Mouse (Mus musculus): Measurements from ENCODE around the gene Zpbp2.
A peak's percentile ranks its signal among the peaks of the same experiment; 100 is the strongest.

Zpbp2 gene

DNA sequence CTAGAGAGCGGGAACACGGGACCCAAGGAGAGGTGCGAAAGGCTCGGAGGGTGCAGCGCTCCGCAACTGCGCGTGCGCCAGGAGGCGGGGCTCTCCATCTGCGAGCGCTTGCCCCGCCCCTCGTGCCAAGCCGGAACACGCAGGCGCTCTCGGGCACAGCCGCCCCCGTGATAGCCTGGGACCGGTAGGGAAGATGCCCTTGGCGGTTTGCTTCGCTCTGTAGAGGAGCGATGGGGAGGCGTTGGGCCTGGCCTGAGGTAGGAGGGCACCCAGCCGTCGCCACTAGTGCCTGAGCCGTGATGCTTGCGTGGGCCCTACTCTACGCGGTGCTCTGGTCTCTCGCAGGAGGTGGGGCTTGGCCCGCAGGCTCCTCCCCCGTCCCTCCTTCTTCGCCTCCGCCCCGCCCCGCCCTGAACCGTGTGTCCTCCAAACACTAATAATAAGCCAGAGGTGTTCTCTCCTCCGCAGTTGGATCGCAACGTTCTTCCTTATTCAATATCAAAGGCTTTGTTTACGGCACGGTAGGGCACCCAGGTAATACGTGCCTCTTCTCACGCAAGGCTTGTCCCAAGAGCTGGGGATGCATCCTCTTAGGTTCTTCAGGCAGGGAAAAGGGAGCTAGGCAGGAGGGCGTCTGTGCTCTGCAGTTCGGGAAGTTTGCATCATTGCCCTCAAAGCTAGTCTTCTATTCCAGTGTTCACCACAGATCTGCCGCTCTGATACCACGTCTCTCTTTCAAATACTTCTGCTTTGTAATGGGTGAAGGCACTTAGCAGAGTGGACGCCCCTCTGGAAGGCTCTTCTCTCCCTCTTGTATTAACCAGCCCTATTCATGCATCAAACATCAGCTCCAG lies at the start of gene Zpbp2:
TSS of gene Zpbp2 (plus strand) at position 123 of the 854 bp plus-strand sequence.
- peak; percentile 91 for DNase-seq (ENCODE audit: low spot score)

DNA sequence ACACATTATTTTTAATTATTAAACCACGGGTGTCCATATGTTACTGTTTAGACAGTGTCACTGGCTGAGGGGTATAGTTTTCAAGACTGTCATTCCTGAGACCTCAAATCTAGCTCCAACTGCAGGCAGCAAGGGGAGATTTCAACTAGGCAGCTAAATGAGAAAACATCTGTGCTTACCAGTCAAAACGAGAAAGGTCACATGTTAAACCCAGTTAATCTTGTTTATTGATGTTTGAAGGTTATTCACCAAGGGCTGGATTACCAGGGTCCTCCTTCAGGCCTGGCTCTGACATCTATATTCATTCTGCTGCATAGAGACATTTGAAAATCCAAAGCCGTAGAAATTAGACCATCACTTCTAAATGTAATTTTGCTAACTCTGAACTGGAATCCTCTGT lies 46.0 kb upstream of the Zpbp2 start:
- no peak for DNase-seq (ENCODE audit: low spot score)

DNA sequence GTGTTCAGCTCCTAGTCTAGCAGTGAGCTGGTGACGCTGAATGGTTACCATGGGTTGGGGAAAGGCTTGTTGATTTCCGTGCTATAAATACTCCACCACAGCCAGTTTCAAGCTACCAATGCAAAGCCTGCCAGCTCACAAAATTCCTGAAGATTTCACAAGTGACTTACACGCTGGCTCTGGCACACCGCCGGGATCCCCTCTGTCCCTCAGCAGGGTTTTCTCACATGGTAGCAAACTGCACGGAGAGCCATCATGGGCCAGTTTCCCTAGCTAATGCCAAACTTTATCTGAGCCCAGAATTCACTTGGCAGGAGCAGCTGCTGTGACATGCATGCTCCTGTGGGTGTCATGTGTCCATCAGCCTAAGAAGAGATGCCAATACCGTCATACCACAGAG lies 41.5 kb upstream of the Zpbp2 start:
- peak; percentile 7 for DNase-seq (ENCODE audit: low spot score)

DNA sequence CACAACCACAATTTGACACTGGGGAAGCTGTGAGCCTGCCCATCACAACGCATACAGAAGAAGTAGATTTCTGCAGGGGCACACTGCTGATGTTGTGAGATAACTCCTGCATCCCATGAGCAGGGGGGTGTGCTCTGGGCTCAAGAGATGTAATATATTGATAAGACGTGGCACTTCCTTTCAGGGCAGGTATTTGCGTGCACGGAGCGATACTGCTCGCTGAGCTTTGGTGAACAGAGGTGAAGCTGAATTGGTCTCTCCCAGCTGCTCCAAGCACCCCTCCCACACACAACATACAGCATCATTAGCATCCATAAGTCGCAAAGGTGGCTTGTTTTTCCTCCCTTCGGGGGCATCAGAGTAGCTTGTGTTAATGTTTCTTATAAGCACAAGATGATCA lies 40.8 kb upstream of the Zpbp2 start:
- DNase-seq (ENCODE audit: low spot score) = no peak

DNA sequence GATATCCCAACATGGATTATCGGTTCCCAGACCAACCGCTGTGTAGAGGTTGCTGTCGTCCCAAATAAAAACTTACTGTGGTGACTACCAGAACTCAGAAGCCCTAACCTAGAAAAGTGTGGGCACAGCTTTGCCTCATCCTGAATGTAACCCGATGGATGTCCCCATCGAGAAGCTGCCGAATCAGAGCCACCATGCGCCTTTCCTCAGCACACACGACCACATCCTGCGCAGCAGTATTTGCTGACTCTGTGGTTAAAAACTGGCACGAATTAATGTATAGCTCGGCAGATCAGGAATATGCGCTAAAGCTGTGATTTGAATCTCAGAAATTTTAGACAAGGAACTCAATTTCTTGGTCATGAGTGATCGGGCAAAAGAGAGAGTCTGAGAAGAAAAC lies 38.0 kb upstream of the Zpbp2 start:
- no peak for DNase-seq (ENCODE audit: low spot score)

DNA sequence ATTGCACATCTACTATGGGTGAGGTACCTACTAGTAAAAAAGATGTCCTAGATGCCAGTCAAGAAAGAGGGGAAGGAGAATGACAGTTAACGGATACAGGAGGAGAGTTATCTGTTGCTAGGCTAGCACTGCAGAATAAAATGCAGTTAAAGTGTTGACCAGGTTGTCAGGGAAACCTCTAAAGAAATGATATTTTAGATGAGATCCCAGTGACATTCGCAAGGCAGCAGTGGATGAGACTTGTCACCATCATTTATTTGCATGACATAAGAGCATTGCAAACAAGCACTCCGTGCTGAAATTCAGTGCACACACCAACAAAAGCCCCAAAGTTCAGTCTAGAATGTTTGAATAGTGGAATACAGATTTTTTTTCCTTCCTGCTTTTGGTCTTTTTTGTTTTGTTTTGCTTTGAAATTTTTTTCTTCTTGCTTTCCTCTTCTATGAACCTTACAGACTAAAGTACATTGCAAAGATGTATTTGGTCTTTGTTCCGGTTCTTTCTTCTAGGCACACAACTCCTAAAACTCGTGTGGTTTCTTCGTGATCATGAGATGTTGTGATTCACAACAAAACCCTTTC lies 37.5 kb upstream of the Zpbp2 start:
- no peak for DNase-seq (ENCODE audit: low spot score)

DNA sequence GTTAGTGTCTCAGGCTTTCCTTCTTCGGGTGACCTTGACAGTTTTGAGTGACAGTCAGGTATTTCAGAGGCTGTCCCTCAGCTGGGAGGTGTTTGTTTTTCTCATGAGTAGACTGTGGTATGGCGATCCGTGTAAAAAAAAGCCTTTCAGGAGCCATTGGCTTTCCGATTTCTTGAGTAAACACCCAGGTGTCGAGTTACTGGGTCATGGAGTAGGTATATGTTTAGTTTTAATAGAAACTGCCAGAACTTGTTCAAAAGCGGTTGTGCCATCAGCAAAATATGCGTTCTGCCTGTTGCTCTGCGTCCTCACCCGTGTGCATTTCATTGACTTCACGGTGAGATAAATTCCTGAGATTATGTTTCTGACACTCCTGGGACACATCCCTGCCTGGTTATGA lies 30.4 kb upstream of the Zpbp2 start:
- no peak for DNase-seq (ENCODE audit: low spot score)

DNA sequence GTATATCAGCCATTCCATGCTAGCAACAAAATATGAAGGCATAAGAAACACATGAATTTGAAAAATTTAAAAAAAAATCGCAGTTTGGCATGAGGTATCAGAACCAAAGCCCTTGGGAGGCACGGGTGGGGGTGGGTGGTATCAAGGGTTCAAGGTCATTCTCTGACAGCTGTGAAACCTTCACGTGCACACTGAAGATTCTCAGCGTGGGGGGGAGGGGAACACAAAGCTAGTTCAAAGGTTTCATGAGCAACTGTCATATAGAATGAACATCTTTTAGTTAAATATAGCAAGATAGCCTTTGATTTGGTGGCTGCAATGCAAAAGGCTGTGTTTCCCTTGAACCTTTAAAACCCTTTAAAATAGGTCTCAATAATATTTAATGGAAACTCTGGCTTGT lies 25.8 kb upstream of the Zpbp2 start:
- DNase-seq (ENCODE audit: low spot score) = no peak

DNA sequence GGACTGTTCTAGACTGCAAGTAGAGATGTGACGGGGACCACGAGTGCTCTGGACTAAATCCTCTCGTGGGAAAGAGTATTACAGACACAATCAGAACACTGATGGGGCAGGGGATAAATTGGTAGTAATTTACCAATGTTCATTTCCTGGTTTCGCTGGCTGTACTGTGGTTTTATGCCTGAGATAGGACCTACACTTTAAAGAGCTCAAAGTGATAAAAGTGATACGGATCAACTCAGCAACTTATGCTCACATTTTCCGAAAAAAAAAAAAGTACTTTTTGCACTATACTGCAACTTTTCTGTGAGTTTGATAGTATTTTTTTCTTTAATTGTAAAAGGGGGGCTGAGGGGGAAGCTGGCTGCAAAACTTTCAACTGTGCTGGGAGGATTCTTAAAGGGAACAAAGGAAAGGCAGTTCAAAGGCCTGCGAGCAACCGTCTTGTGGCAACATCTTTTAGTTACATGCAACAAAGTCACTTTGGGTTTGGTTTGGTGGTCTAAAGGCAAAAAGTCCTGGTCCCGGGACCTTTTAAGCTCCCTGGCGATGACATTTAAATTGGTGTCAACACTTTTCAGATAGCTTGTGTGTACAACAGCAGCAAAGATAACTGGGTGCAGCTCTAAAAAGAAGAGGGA lies 24.0 kb upstream of the Zpbp2 start:
- no peak for DNase-seq (ENCODE audit: low spot score)

DNA sequence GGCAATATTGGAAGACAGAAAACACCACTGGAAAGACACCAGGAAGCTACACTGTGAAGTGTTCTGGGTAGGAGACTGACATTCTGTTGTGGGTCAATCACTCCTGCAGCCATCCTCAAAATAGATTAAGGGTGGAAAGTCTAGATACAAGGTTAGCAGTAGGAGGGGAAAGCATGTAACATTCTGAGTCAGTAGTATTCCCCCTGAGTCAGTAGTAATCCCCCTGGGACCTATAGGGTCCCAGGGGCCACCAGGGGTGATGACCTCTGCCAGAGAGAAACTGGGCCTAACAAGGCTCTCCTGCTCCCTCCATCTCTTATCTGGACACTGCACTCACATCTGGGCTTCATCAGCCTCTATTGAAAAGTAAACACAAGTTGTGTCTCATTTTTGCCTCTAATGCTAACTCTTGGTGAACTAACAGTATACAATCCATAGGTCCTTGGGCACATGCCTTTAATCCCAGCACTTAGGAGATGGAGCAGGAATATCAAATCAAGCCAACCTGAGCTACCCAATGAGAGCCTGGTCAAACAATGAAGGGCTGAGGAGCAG lies 13.3 kb upstream of the Zpbp2 start:
- no peak for DNase-seq (ENCODE audit: low spot score)

DNA sequence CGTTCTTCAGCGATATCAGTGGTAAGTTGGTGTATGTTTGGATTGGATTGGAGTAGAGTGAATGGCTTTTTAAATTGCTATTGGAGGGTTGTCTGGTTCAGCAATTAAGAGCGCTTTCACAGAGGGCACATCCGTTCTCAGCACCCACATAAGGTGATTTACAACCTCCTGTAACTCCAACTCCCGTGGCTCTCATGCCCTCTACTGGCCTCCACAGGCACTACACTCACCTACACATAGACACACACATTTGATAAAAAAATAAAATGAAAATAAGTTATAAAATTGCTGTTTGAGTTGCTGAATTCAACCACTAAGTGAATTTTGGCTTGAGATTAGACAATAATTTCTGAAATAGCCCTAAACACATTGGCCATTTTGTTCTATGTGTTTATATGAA lies 10.6 kb upstream of the Zpbp2 start:
- no peak for DNase-seq (ENCODE audit: low spot score)

DNA sequence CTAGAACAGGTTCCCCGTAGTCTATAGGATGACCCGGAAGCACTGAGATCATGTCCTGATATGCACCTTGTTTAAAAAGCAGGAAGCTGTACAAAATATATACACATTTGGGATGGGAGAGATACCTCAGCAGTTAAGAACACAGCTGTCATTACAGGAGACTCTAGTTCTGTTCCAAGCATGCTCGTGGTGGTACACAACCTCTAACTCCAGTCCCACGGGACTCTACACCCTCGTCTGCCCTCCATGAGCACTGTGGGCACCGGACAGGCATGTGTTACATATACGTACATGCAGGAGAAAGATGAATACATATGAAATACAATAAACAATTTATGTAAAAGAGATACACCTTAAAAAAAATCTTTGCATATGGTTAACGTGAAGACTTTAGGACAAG lies 8.3 kb upstream of the Zpbp2 start:
- no peak for DNase-seq (ENCODE audit: low spot score)

DNA sequence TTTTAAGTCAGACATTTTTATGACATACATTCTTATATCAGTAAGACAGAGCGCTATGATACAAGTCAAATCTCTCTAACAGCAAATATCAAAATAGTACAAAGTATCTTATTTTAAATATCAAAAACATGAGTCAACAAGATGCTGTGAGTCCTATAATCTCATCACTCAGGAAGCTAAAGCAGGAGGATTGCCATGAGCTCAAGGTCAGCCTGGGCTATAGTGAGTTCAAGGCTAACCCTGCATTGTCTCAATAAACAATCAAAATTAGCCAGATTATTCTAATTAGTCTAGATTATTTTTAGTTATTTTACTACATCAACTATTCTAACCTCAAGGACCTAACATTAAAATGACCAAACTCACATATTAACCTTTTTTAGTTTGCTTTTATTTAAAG lies 7.5 kb upstream of the Zpbp2 start:
- no peak for DNase-seq (ENCODE audit: low spot score)

DNA sequence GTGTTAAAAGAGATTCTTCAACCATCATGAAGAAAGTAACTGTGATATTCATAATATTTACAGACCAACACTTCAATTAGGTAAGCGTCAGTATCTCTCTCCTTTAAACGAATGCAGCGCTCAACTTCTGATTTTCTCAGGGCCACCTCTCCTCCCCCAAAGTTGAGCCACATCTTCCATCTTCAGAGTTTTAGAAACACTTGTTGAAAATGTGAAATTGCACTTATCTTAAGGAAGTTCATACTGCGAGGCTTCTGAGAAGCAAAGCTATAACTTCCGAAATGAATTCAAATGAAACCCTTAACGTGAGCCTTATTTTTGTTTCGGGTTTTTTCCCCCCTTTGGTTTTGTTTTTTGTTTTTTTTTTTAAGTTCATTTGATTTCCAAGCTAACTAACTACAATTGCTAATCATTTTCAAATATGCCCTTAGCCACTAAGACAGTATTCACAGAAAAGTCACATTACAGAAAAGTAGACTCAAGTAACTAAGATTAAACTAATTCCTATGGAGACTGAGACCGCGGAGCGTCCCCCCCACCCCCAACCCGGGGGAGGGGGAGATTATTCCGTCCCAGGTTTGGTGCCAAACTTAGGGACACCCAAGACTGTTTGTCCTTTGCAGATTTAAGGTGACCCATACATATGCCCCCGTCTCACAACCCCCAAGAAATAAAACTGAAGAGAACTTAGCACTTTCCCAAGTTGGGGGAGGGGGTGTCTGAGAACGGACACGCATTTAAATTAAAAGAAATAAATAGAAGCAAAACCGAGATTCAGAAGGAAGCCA lies 5.8 kb upstream of the Zpbp2 start:
- no peak for DNase-seq (ENCODE audit: low spot score)

DNA sequence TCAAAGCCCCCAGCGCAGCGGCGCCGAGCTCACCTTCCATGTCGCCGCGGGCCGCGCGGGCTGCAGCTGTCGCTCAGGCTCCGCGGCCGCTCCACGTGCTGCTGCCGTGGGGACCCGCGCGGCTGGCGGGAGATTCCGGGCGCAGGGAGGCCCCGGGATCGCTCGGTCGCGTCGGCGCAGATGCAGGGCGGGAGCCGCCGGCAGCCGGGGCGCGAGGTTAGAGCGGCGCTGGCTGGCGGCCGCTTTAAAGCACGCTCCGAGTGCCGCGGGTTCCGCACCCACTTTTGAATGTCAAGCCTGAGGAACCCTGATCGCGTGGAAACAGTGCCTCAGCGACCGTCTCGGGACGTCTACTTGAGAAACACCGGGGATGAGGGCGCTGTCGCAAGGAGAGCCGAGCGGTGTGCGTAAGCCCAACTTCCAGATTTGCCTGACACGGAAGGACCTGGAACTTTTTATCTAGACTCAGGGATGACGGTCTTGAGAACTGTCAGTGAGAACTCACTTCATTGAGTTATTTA lies 5.1 kb upstream of the Zpbp2 start, which contains the start of gene Ikzf3:
TSS of gene Ikzf3 (minus strand) at position 321 of the 521 bp plus-strand sequence.
- peak; percentile 7 for DNase-seq (ENCODE audit: low spot score)

DNA sequence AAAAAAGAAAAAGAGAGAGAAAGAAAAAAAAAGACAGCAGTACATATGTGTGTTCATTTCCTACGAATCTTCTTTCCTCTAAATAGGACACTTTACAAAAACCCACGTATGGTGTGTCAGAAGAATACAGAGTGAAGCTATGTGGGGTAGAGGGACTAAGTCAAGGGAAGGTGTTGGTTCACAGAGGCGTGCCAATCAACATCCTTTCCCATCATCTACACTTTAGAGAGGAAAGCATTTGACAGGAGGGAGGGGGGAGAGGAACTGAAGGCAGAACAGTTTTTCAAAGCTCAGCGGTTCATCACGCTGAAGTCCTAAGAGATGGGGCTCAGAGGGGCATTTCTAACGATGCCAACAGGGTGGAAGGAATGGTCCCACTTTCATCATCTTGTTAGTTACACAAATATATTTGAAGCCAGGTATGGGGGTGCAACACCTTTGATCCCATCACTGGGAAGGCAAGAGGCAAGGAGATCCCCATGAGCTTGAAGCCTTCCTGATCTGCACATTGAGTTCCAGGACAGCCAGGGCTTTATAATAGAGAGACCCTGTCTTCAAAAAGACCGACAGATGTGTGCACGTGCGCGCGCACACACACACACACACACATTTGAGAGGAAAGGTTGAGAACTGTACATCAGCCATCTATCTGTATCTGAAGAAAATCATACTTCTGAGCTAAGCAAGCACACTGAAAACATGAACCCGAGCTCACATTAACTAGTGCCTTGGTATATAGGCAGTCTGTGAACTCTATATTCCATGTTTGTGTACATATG lies 4.2 kb upstream of the Zpbp2 start:
- DNase-seq (ENCODE audit: low spot score) = no peak

DNA sequence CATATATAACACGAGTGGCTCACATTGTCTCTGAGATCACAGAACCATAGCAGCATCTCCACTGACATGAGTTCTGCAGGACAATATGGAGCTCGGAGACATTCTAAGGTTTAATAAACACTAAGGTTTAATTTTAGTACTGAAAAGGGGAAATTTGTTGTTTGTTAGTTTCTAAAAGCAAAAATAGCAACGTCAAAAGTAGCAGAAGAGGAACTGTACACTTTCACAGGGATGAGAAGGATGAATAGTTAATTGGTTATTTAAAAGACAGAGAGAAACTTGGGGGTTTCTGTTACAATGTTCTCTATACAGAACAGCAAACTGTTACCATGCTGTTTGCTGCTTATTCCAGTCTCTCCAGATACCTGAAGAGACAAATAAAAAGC lies 3.6 kb upstream of the Zpbp2 start:
- no peak for DNase-seq (ENCODE audit: low spot score)

DNA sequence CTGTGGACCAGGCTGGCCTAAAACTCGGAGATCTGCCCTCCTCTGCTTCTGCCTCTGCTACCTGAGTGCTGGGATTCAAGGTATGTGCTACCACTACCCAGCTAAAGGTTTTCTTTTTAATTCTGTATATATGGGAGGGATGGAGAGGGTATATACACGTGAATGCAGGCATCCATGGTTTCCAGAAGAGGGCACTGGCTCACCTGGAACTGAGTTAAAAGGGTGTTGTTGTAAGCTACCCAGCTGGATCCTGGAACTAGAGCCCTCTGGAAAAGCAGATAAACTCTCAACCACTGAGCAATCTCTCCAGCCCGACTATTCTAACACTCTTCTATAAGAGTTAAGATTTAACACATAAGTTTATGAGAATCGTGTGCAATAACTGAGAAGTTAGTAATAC lies 1.5 kb upstream of the Zpbp2 start:
- no peak for DNase-seq (ENCODE audit: low spot score)

DNA sequence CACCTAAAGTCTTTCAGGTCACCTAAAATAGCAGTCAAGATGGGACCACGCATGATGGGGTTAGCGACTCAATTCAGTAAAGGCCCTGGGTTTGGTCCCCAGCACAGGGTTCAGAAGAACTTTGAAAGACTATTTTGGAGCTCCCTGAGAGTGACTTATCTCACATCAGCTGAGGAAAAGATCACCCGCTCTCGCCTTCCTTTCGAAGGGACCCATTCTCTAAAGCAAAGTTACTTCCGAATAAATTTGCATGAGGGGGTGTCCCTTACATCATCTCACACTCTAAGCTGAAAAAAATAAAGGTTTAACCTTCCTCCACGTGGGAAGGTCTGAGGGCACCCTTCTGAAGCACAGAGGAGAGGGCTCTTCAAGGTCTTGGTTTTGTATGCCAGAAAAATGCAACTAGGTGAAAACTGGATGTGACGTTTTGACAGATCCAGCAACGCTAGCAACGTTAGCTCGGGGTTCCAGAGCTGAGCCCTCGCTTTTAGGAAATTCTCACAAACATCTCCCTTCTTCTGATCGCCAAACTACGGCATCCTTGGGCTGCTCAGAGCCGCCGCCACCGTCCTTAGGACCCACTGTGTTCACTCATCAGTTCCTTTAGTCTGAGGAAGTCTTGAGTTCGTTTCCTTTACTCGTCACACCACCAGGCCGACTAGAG lies 454 bp upstream of the Zpbp2 start:
- no peak for DNase-seq (ENCODE audit: low spot score)

DNA sequence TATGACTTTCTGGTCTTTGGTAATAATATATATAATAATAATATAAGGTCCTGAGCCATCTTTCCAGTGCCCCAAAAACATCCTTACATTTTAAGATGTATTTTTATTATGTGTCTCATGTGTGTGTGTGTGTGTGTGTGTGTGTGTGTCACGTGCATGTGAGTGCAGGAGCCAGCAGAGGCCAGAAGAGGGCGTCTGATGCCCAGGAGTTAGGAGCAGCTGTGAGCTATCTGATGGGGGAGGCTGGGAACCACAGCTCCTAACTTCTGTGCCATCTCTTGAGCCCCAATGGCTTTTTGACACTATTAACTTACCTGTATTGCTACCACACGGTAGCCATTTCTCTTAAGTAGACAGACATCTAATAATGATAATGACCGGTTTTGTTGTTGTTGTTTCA lies 3.1 kb downstream of the Zpbp2 start:
- DNase-seq (ENCODE audit: low spot score) = no peak

Data from layer of hippocampus, adult 11-12 months (tissue).